In the genomic region with DNA sequence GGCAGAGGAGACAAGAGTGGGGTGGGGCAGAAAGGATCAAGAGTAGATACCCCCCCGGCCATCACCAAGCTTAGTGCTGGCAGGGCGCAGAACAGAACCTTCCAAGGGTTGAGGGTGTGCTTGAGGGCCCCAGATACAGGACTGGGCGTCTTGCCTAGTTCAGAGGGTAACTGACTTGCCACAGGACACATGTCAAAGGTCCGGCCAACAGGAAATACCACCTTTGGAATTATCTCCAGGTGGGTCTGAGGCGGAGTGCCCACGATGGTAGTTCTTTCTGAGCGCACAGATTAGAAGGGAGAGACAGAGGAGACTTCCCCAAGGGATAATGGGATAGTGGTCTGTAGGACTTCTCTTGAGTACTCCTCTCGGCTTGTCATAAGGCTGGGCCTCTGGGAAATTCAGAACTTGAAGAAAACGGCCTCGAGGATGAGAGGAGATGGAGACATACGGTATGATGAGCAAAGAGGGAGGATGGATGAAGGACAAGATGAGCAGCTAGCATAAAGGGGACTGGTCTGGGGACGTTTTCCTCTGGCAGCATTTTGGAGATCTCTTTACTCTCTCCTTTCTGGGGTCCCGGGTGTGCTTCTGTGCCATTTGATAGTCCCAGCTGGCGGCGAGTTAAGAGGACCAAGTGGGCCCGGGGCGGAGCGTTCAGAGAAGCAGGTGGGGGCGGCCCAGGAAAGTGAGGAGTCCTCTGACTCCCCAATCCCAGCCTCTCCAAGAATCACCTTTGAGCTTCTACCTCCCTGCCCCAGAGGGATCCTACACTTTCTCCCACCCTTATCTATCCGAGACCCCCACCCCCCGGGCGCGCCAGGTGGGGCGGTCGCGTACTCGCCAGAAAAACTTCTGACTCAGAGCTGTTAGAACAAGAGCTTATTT, we compare ENCODE assay signal across 8 mouse cellular contexts.
DNase-seq lines count a peak whose midpoint lies in the region; ATAC-seq lines count a peak whose summit lies in the region.

No protein-coding gene starts in this region.

- peak overlapping the region; percentile 65 for H3K4me3 ChIP-seq in embryonic facial prominence, embryonic 12.5 days
- H3K4me3 ChIP-seq in intestine, embryonic 15.5 days (replicated peaks): peak overlapping the region; percentile 51
- H3K4me3 ChIP-seq in neural tube, embryonic 15.5 days (replicated peaks): peak overlapping the region; percentile 63

- intact Hi-C loops in left cerebral cortex, postnatal 25 days (cut with DNase I): loop anchor here (5.0 to 10.0 kb wide), 2 partner anchors 97 to 200 kb away; no protein-coding TSS in a partner anchor

- WGBS in embryonic facial prominence, embryonic 12.5 days: under 1% methylated on average over 27 of the region's 27 CpGs
- 2% methylated on average over 27 of the region's 27 CpGs for WGBS in intestine, embryonic 15.5 days
- 1% methylated on average over 27 of the region's 27 CpGs for WGBS in neural tube, embryonic 15.5 days

- peak; percentile 11 to 22 for DNase-seq in layer of hippocampus, postnatal 10 days (ENCODE audit: low spot score in 2 of 2)
- no peak for DNase-seq in layer of hippocampus, adult 9-10 months (ENCODE audit: low spot score)
- DNase-seq in left cerebral cortex, postnatal 25 days (ENCODE audit: low spot score in 2 of 2): no peak
- DNase-seq in adrenal gland, postnatal 25 days: no peak

- peaks cover 87% of the 10 kb centered on the region for H3K27me3 ChIP-seq in embryonic facial prominence, embryonic 12.5 days
- H3K27me3 ChIP-seq in intestine, embryonic 15.5 days (replicated peaks): peaks cover 86% of the 10 kb centered on the region
- H3K27me3 ChIP-seq in neural tube, embryonic 15.5 days (replicated peaks): peaks cover 73% of the 10 kb centered on the region

- H3K4me1 ChIP-seq in embryonic facial prominence, embryonic 12.5 days: peaks cover 21% of the 10 kb centered on the region
- H3K4me1 ChIP-seq in intestine, embryonic 15.5 days (replicated peaks): peaks cover 8% of the 10 kb centered on the region
- H3K4me1 ChIP-seq in neural tube, embryonic 15.5 days: peaks cover 69% of the 10 kb centered on the region

- peak overlapping the region; percentile 61 for H3K9ac ChIP-seq in embryonic facial prominence, embryonic 12.5 days
- H3K9ac ChIP-seq in intestine, embryonic 15.5 days: peak overlapping the region; percentile 26; the same call in 1 of the 2 replicates
- H3K9ac ChIP-seq in neural tube, embryonic 15.5 days (replicated peaks): peak overlapping the region; percentile 62

- no peaks in the 10 kb centered on the region for H3K36me3 ChIP-seq in embryonic facial prominence, embryonic 12.5 days
- H3K36me3 ChIP-seq in intestine, embryonic 15.5 days: no peaks in the 10 kb centered on the region
- H3K36me3 ChIP-seq in neural tube, embryonic 15.5 days: no peaks in the 10 kb centered on the region

- 0 out of 2 replicates have a peak overlapping the region, but pooled peaks have one; percentile 41 for H3K27ac ChIP-seq in embryonic facial prominence, embryonic 12.5 days
- H3K27ac ChIP-seq in intestine, embryonic 15.5 days: no peak overlapping the region
- H3K27ac ChIP-seq in neural tube, embryonic 15.5 days (replicated peaks): peak overlapping the region; percentile 77

- no peaks in the 10 kb centered on the region for H3K9me3 ChIP-seq in embryonic facial prominence, embryonic 12.5 days
- H3K9me3 ChIP-seq in intestine, embryonic 15.5 days: no peaks in the 10 kb centered on the region
- no peaks in the 10 kb centered on the region for H3K9me3 ChIP-seq in neural tube, embryonic 15.5 days (replicated peaks)

- H3K4me2 ChIP-seq in embryonic facial prominence, embryonic 12.5 days (replicated peaks): peak overlapping the region; percentile 94
- H3K4me2 ChIP-seq in intestine, embryonic 15.5 days (replicated peaks): peak overlapping the region; percentile 90
- peak overlapping the region; percentile 87 for H3K4me2 ChIP-seq in neural tube, embryonic 15.5 days

- 0 out of 2 replicates have a peak, but pooled peaks have one; percentile 8 for ATAC-seq in embryonic facial prominence, embryonic 12.5 days (ENCODE audit: insufficient number of reproducible peaks, insufficient read depth, low FRiP score, low TSS enrichment)
- peak; percentile 16; the same call in 1 of the 2 replicates for ATAC-seq in intestine, embryonic 15.5 days
- 0 out of 2 replicates have a peak, but pooled peaks have one; percentile 4 for ATAC-seq in neural tube, embryonic 15.5 days (ENCODE audit: low FRiP score)
- ATAC-seq in megakaryocyte, adult 5-6 weeks (ENCODE audit: poor library complexity, severe bottlenecking): no peak

Comparison
In these comparisons a context has a peak if more than half of its experiments do, and no peak if none do; other contexts are left out.
1. DNase-seq: peak in layer of hippocampus, postnatal 10 days (2 of 2); none in layer of hippocampus, adult 9-10 months (single experiment), left cerebral cortex, postnatal 25 days (0 of 2) and adrenal gland, postnatal 25 days (single experiment).
2. Peak in every context shown above with its lines, with median percentiles within 50 percentile points of each other: H3K4me2 ChIP-seq, H3K4me3 ChIP-seq and H3K9ac ChIP-seq.